Mouse (Mus musculus) urinary bladder, postnatal 10 days (tissue): Measurements from ENCODE around the gene Capns1.

Experiments used
- DNase-seq: peaks from one replicate; pipeline ENCODE4 v3.0.0; 2022; ENCODE audit warnings: low spot score

The Capns1 gene

GRCm38 (mm10) chr7:30170283-30170951 lies 28.2 kb downstream of the Capns1 start:
- no peak for DNase-seq

- peak; percentile 62 for DNase-seq
These were observed 28.9 kb downstream of the Capns1 start, which contains the start of gene Zfp146 for GRCm38 (mm10) chr7:30169583-30170282. Gene Zfp146, minus strand, starts transcription at chr7:30169750.

GRCm38 (mm10) chr7:30168914-30169582 lies 29.6 kb downstream of the Capns1 start:
- no peak for DNase-seq

GRCm38 (mm10) chr7:30164745-30165144 lies 33.9 kb downstream of the Capns1 start:
- no peak for DNase-seq

- no peak for DNase-seq
These were observed 35.5 kb downstream of the Capns1 start for GRCm38 (mm10) chr7:30163113-30163512.

GRCm38 (mm10) chr7:30155507-30155906 lies 43.1 kb downstream of the Capns1 start:
- no peak for DNase-seq

- DNase-seq, result no peak
These were observed 44.6 kb downstream of the Capns1 start for GRCm38 (mm10) chr7:30154040-30154439.

GRCm38 (mm10) chr7:30147011-30147410 lies 51.6 kb downstream of the Capns1 start:
- no peak for DNase-seq

- DNase-seq, result no peak
These were observed 54.9 kb downstream of the Capns1 start for GRCm38 (mm10) chr7:30143555-30144209.

- no peak for DNase-seq
These were observed 55.4 kb downstream of the Capns1 start for GRCm38 (mm10) chr7:30143170-30143554.
